Mouse (Mus musculus) forebrain, embryonic 10.5 days (tissue): ENCODE measurements around the gene Eif4e. TPM values are rescaled to one million over a fixed set of nuclear protein-coding genes. Genes with fewer than 3 reads are reported as not detected.
A peak's percentile ranks its signal among the peaks of the same experiment; 100 is the strongest.

ENCODE experiments used
- DNase-seq: peaks from one replicate; pipeline ENCODE4 v3.0.0-alpha.2; 2017; ENCODE audit warnings: low spot score; ENCODE audit errors: extremely low spot score
- H3K27ac ChIP-seq: fragments of 300-500 bp; sonication (generic); 2 replicates; pipeline ENCODE4 v1.5.1; 2016; ENCODE audit warnings: mild to moderate bottlenecking
- H3K27me3 ChIP-seq: fragments of 300-500 bp; sonication (generic); 2 replicates; pipeline ENCODE4 v1.6.1; 2016; ENCODE audit warnings: mild to moderate bottlenecking; ENCODE audit not compliant: poor library complexity, severe bottlenecking
- H3K36me3 ChIP-seq: fragments of 300-500 bp; sonication (generic); replicated peaks from 2 replicates; pipeline ENCODE4 v1.6.1; 2016; ENCODE audit warnings: mild to moderate bottlenecking, moderate library complexity
- H3K4me1 ChIP-seq: fragments of 300-500 bp; sonication (generic); 2 replicates; pipeline ENCODE4 v1.6.1; 2016
- H3K4me3 ChIP-seq: fragments of 300-500 bp; sonication (generic); 2 replicates; pipeline ENCODE4 v1.5.1; 2016; ENCODE audit warnings: mild to moderate bottlenecking, moderate library complexity
- H3K9me3 ChIP-seq: fragments of 300-500 bp; sonication (generic); 2 replicates; pipeline ENCODE4 v1.6.1; 2016; ENCODE audit warnings: mild to moderate bottlenecking, moderate library complexity
- WGBS: fragments of 180-500 bp; shearing (Covaris S2); methylation state at CpG from one replicate; pipeline ENCODE4 v1.1.7; 2016; 5-methylcytosine and 5-hydroxymethylcytosine counted together
- polyA plus RNA-seq: library from polyadenylated mRNA; unstranded; fragments of >200 nt; fragmentation: Nextera tagmentation; extraction: Ambion mirVana; gene quantifications from 2 replicates; pipeline ENCODE4 v1.2.1, GENCODE M21; 2016

Eif4e gene
- polyA plus RNA-seq, 1 experiment from 2014 or later, result 546 TPM

DNA sequence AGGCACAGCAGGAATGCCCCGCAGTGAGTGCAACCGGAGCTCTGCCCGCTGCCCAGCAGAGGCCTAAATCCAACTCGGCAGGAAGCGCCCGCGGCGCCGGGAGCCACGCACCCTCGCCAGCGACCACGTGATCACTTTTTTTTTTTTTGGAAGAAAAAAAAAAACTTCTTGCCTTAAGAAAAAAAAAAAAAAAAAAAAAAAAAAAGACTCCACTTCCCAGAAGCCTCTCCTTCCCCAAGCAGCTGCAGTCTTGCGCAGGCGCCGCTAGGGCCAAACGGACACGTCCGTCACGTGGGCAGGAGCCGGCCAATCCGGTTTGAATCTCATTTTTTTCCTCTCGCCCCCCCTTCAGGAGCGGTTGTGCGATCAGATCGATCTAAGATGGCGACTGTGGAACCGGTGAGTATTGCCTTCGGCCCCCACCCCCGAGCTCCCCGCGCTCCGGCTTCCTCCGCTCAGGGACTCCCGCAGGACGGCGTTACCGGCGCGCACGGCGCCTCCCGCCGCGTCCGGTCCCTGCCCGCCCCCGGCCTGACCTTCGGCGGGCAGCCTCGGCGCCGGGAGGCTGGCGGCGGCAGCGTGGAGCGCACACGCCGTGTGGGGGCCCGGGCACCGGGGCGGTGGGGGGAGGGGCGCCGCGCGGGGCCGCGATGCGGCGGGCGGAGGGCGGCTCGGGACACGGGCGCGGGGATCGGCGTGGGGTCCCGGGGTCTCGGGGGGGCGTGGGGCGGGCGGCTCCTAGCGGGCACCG lies 1.1 kb downstream of the Eif4e start:
- H3K36me3 ChIP-seq, result no peaks in the 10 kb centered on the region
- H3K9me3 ChIP-seq, result no peaks in the 10 kb centered on the region
- peaks cover 15% of the 10 kb centered on the region for H3K27me3 ChIP-seq
- under 1% methylated on average over 80 of the region's 85 CpGs for WGBS
- DNase-seq, result peak; percentile 95
- peak overlapping the region; percentile 98 for H3K4me3 ChIP-seq
- H3K27ac ChIP-seq, result peak overlapping the region; percentile 98
- peaks cover 37% of the 10 kb centered on the region for H3K4me1 ChIP-seq

DNA sequence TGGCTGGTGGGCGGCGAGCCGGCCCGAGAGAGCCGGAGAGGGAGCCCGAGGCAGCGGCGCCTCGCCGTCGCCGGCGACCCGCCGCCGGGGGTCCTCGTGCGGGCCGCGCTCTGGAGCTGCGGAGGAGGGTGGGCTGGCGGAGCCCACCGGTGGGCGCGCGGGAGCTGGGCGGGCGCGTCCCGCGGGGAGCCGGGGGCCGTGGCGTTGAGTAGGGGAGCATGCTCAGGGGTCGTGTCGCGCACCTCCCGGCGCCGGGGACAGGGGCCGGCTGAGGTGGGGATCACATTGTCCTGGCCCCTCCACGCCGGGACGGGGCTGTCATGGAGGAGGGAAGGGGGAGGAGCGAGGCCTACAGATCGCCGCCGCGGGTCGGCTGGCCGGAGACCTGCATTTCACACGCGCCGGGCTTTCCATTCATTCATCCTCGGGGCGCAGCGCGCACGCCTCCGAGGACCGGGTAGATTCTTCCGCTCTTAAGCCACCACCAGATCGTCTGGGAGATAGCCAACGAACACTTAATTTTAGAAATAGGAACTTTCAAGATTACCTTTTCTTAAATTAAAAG lies 1.8 kb downstream of the Eif4e start:
- Histone ChIP-seq H3K36me3 (no peaks in the 10 kb centered on the region), H3K27me3 (peaks cover 15% of the 10 kb centered on the region), H3K27ac (peak overlapping the region; percentile 98), H3K4me3 (peak overlapping the region; percentile 98), H3K4me1 (peaks cover 37% of the 10 kb centered on the region), H3K9me3 (no peaks in the 10 kb centered on the region)
- WGBS, result under 1% methylated on average over 62 of the region's 64 CpGs
- DNase-seq, result peak; percentile 84

DNA sequence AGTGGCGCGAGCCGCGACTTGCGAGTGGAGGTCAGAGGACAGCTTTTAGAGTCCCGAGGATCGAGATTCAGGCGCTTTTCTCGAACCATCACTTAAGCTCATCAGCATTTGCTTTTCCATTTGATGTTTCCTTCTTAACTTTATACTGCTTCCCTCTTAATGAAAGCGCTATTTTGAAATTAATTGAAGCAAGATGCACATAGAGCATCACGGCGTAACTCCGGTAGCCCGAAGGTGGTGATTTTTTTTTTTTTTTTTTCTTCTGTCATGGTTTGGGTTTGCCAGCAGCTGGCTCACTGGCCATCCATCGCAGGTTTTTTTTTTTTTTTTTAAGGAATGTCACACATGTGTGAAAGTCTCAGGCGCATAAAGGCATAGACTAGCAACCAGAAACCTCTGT lies 2.3 kb downstream of the Eif4e start:
- Histone ChIP-seq H3K36me3 (no peaks in the 10 kb centered on the region), H3K9me3 (no peaks in the 10 kb centered on the region), H3K4me3 (peak overlapping the region; percentile 98), H3K27ac (peak overlapping the region; percentile 98), H3K4me1 (peaks cover 37% of the 10 kb centered on the region), H3K27me3 (peaks cover 15% of the 10 kb centered on the region)
- DNase-seq, result no peak
- 5% methylated on average over 16 of the region's 16 CpGs for WGBS

DNA sequence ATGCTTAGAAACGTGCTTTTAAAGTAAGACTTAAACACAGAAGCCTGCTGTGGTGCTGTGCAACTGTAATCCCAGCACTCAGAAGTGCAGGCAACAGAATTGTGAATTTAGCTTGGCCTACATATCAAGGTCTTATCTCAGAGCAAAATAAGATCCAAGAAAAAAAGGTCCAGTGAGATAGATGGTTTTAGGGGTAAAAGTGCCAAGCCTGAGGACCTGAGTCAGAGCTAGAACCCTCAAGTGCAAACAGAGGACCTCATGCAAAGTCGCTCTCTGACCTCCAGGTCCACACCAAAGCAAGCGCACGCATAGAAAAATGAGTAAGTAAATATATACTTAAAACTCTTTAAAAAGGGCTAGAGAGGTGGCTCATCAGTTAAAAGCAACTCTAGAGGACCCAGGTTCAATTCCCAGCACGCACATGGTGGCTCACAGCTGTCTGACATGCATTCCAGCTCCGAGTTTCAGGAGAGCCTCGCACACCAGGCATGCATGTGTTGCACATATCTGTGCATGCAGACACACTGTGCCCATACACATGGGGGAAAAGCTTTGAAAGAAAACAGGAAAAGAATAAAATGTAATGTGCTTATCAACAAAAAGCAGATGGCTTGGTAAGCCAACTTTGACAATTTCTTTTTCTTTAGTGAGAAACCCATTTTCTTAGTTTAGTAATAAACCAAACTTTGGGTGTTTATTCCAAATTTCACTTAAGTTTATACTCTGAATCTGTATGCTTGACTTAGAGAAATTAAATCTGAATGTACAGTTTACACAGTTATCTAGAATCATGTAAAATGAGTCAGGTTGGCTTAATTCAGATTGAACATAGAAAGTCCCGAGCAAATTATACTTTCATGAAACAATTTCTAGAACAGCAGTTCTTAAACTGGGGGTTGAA lies 4.8 kb downstream of the Eif4e start:
- H3K4me3 ChIP-seq, result no peak overlapping the region
- H3K9me3 ChIP-seq, result no peaks in the 10 kb centered on the region
- H3K36me3 ChIP-seq, result peaks cover 13% of the 10 kb centered on the region
- no peak for DNase-seq
- H3K27ac ChIP-seq, result no peak overlapping the region
- 88% methylated on average over 8 of the region's 8 CpGs for WGBS
- H3K27me3 ChIP-seq, result peaks cover 3% of the 10 kb centered on the region
- peaks cover 35% of the 10 kb centered on the region for H3K4me1 ChIP-seq

DNA sequence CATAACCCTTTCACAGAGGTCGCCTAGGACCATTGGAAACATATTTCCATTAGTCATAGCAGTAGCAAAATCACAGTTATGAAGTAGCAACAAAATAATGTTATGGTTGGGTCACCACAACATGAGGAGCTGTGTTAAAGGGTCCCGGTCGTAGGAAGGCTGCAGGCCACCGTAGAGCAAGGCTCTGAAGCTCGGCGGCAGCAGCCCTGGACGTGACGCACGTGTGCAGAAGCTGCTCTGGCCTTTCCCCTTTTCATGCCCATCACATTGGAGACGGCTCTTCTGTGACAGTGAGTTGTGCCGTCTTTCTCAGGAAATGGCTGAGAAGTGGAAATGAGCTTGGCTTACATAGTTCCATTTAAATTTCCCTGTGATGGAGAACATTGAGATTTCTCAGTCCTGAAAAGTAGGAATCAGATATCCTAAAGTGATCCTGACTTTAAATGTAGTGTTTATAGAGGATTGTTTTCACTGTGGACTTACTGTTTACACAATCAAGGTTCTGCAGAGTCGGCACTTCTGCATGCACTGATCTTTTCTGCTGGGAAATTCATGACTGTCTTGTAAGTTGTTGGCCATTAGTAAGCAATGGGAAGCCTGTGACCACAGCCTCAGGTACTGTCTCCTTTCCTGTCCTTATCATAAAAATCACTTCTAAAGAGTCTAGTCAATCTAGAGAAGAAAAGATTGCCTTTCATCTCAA lies 5.7 kb downstream of the Eif4e start:
- Histone ChIP-seq H3K9me3 (no peaks in the 10 kb centered on the region), H3K27ac (no peak overlapping the region), H3K4me3 (no peak overlapping the region), H3K27me3 (no peaks in the 10 kb centered on the region), H3K36me3 (peaks cover 19% of the 10 kb centered on the region), H3K4me1 (peaks cover 27% of the 10 kb centered on the region)
- no peak for DNase-seq
- WGBS, result 80% methylated on average over 12 of the region's 12 CpGs

DNA sequence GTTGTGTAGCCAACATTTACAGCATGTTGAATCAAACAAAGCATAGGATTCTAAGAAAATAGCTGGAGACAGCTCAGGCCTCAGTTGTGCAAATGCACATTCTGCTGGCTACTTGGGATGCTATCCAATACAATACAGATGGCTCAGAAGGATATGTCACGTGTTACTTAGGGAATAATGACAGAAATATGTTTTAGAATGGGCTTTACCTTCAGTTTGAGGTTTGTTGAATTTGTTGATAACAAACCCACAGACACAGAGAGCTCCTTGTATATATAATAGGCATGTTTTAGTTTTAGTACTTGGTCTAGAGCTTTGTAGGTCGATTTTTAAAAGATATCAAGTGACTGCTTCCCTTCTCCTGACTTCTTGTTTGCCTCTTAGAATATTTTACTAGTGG lies 6.8 kb downstream of the Eif4e start:
- no peak for DNase-seq
- WGBS, result 86% methylated on average over 2 of the region's 2 CpGs

DNA sequence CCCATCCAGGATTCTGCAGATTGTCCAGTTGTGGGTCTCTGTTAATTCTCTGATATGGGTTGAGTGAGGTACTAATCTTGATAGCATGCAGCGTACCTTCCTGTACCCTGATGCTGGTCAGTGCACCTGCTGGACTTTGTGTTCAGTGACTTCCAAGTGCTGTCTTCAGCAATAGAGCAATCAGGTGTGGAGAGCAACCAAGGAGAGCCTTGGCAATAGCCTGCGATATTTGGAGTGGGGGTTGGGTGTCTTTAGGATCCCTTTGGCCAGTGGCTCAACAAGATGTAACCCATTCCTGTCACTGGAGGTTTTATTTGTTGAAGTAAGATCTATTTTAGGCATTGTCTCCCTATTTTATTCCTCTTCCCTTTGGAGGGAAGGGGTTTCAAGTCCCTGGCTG lies 10.1 kb downstream of the Eif4e start:
- Histone ChIP-seq H3K4me3 (no peak overlapping the region), H3K36me3 (peaks cover 26% of the 10 kb centered on the region), H3K9me3 (no peaks in the 10 kb centered on the region), H3K27ac (no peak overlapping the region), H3K4me1 (peaks cover 3% of the 10 kb centered on the region; the same call in 1 of the 2 replicates), H3K27me3 (no peaks in the 10 kb centered on the region)
- 96% methylated on average over 2 of the region's 2 CpGs for WGBS
- DNase-seq, result no peak

More for the DNA sequence above, 6.8 kb downstream of the Eif4e start:
- Histone ChIP-seq H3K27me3 (no peaks in the 10 kb centered on the region), H3K27ac (no peak overlapping the region), H3K4me1 (peaks cover 27% of the 10 kb centered on the region), H3K9me3 (no peaks in the 10 kb centered on the region), H3K36me3 (peaks cover 19% of the 10 kb centered on the region), H3K4me3 (no peak overlapping the region)

DNA sequence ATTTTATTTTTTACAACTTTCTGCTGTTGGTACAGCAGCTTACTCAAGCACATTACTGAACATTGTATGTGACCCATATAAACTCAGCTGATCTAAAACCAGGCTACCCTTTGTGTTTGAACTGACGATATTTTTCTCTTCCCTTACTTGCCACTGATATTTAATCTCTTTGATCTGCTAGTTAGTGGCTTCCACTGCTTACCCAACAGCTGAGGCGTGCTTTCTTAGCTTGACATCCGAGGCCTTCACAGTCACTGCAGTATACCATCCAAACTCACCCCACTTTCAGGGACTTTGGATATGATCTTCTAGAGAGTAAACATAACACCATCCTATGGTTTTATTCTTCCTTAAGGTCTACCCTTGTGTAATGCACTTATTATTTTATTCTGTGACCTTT lies 16.6 kb downstream of the Eif4e start:
- no peak overlapping the region for H3K4me3 ChIP-seq
- WGBS, result 70% methylated on average over 3 of the region's 3 CpGs
- DNase-seq, result no peak
- H3K27ac ChIP-seq, result no peak overlapping the region
- H3K9me3 ChIP-seq, result no peaks in the 10 kb centered on the region
- no peaks in the 10 kb centered on the region for H3K27me3 ChIP-seq
- peaks cover 18% of the 10 kb centered on the region for H3K36me3 ChIP-seq
- no peaks in the 10 kb centered on the region for H3K4me1 ChIP-seq

DNA sequence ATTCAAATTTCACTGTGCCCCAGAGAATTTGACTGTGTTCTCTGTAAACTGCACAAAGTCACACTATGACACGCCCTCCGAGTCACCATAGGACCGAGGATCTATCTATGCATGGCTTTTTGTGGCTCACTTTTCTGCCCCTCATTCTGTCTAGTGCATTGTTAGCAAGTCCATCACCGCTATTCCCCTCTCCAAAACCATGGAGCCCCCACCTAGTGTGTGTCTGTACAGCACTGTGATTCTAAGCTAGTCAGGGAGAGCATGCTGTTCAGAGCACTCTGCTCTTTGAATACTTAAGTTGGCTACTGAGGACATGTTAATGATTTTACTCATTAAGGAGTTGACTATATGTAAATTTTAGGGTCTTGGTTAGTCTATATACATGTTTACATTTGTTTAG lies 18.1 kb downstream of the Eif4e start:
- no peak for DNase-seq
- Histone ChIP-seq H3K9me3 (no peaks in the 10 kb centered on the region), H3K36me3 (peaks cover 22% of the 10 kb centered on the region), H3K4me1 (no peaks in the 10 kb centered on the region), H3K4me3 (no peak overlapping the region), H3K27me3 (no peaks in the 10 kb centered on the region), H3K27ac (no peak overlapping the region)
- WGBS, result 90% methylated on average over 4 of the region's 4 CpGs

DNA sequence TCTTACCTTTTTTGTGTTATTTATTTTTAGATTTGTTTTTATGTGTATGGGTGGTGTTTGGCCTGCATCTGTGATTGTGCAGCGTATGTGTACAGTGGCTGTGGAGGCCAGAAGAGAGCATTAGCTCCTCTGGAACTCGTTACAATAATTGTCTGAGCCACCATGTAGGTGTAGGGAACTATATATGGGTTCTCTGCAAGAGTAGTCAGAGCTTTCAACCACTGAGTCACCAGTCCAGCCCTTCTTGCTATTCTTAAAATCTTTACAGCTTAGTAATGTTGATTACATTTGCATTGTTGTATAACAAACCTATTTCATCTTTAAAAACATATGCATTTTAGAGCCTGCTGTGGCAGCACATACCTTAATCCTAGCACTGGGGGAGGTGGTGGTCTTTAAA lies 20.7 kb downstream of the Eif4e start:
- 96% methylated on average over 2 of the region's 2 CpGs for WGBS
- H3K27ac ChIP-seq, result no peak overlapping the region
- H3K4me3 ChIP-seq, result no peak overlapping the region
- H3K9me3 ChIP-seq, result no peaks in the 10 kb centered on the region
- no peaks in the 10 kb centered on the region for H3K27me3 ChIP-seq
- no peaks in the 10 kb centered on the region for H3K4me1 ChIP-seq
- no peak for DNase-seq
- peaks cover 42% of the 10 kb centered on the region for H3K36me3 ChIP-seq

DNA sequence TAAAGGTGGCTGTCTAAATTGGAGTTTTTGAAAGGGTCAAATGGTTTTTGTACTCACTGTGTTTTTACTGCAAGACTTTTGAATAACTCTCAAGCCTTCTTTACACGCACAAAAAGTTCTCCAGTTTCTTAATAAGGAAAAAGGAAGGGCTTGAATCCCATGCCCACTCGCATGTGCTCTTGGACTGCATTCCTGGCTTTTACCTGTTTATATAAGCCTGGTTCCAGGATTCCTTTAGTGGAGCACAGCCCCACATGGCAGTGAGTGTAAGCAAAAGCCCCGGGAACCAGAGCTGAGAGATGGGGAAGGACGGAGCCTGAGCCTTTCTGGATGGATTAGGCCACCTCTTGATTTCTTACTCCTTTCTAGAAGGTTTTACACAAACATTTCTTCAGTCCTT lies 23.1 kb downstream of the Eif4e start:
- H3K36me3 ChIP-seq, result peaks cover 65% of the 10 kb centered on the region
- no peaks in the 10 kb centered on the region for H3K4me1 ChIP-seq
- no peaks in the 10 kb centered on the region for H3K9me3 ChIP-seq
- 90% methylated on average over 4 of the region's 4 CpGs for WGBS
- H3K27ac ChIP-seq, result no peak overlapping the region
- no peak for DNase-seq
- no peak overlapping the region for H3K4me3 ChIP-seq
- no peaks in the 10 kb centered on the region for H3K27me3 ChIP-seq

DNA sequence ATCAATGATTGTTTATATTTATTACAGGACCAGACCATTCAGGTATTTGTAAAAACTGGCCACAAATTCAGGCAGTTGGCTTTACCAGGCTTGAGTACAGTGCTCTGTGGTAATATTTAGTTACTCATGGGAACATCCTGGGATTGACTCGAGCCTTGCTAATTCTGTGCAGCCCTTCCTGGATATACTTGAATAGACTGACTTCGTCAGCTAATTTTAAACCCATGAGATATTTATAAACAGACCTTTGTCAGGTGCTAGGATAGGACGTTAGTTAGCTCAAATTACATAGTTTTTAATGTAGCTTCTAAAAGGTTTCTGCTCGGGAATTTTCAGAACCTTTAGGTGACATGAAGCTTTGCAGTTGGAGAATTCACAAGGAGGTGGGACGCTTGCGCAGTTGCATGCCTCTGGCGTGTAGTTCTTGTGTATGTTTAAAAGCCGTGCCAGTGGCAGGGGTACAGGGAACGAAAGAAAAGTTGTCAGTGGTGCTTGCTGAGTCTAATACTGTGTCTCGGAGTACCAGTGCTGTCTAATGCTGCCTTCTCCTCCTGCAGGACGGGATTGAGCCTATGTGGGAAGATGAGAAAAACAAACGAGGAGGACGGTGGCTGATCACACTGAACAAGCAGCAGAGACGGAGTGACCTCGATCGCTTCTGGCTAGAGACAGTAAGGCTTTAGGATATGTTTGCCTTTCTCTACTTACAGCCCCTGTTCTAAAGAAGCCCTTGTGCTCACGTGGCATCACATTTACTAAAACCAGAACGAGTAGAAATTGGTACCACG lies 24.6 kb downstream of the Eif4e start:
- Histone ChIP-seq H3K27ac (no peak overlapping the region), H3K36me3 (peaks cover 80% of the 10 kb centered on the region), H3K9me3 (no peaks in the 10 kb centered on the region), H3K4me3 (no peak overlapping the region), H3K27me3 (no peaks in the 10 kb centered on the region), H3K4me1 (no peaks in the 10 kb centered on the region)
- no peak for DNase-seq
- WGBS, result 92% methylated on average over 19 of the region's 19 CpGs
